Mouse (Mus musculus): Measurements from ENCODE around the gene Ptma.

GRCm38 (mm10) chr1:86479099-86479825 is 47.3 kb upstream of the Ptma start:
- no peak for TF ChIP-seq POLR2A (IDR thresholded peaks at IDR 0.05; ENCODE audit: insufficient read length, low read depth)
- no peak for TF ChIP-seq USF1 (IDR thresholded peaks at IDR 0.05; ENCODE audit: low read depth)
- TF ChIP-seq POLR2AphosphoS2 (IDR thresholded peaks at IDR 0.05; ENCODE audit: insufficient read length, low read depth), result no peak
- TF ChIP-seq MAX (IDR thresholded peaks at IDR 0.05; ENCODE audit: low read depth), result no peak
- no peak for TF ChIP-seq TCF12 (IDR thresholded peaks at IDR 0.05; ENCODE audit: insufficient read depth, poor library complexity, severe bottlenecking)
- TF ChIP-seq MYOG (IDR thresholded peaks at IDR 0.05; ENCODE audit: control insufficient read depth in 1 of 3, insufficient read depth in 1 of 3, insufficient read length in 2 of 3, low read depth in 2 of 3), result no peak
- no peak for TF ChIP-seq REST (IDR thresholded peaks at IDR 0.05; ENCODE audit: insufficient read depth, insufficient read length)
- no peak for TF ChIP-seq CEBPB (IDR thresholded peaks at IDR 0.05; ENCODE audit: insufficient read depth, poor library complexity, severe bottlenecking)
- TF ChIP-seq SRF (IDR thresholded peaks at IDR 0.05; ENCODE audit: control insufficient read depth, insufficient read length, low read depth), result no peak
- no peak for TF ChIP-seq MYOD1 (IDR thresholded peaks at IDR 0.05; ENCODE audit: control insufficient read depth in 1 of 3, insufficient read length in 2 of 3, low read depth in 2 of 3)
- no peak for TF ChIP-seq E2F4 (IDR thresholded peaks at IDR 0.05; ENCODE audit: insufficient read depth)
